Mouse (Mus musculus): ENCODE measurements around the gene Shc3. TPM values are rescaled to one million over a fixed set of nuclear protein-coding genes. Genes with fewer than 3 reads are reported as not detected.

Shc3 gene
- polyA plus RNA-seq, 1 experiment, result 71.6 TPM

- no peak for DNase-seq (ENCODE audit: extremely low spot score in 1 of 2, low spot score in 1 of 2)
Measured at GRCm38 (mm10) chr13:51488945-51489344, 80.3 kb downstream of the Shc3 start.

- DNase-seq (ENCODE audit: extremely low spot score in 1 of 2, low spot score in 1 of 2), result peak in 1 of 2 experiments; percentile 39
Measured at GRCm38 (mm10) chr13:51485291-51485690, 83.9 kb downstream of the Shc3 start.

GRCm38 (mm10) chr13:51482786-51483185, 86.4 kb downstream of the Shc3 start:
- DNase-seq (ENCODE audit: extremely low spot score in 1 of 2, low spot score in 1 of 2), result no peak

- no peak for DNase-seq (ENCODE audit: extremely low spot score in 1 of 2, low spot score in 1 of 2)
Measured at GRCm38 (mm10) chr13:51480341-51481011, 88.7 kb downstream of the Shc3 start.

- DNase-seq (ENCODE audit: extremely low spot score in 1 of 2, low spot score in 1 of 2), result no peak
Measured at GRCm38 (mm10) chr13:51479826-51480225, 89.4 kb downstream of the Shc3 start.

GRCm38 (mm10) chr13:51476991-51477390, 92.2 kb downstream of the Shc3 start:
- DNase-seq (ENCODE audit: extremely low spot score in 1 of 2, low spot score in 1 of 2), result no peak

GRCm38 (mm10) chr13:51468697-51469250, 100.4 kb downstream of the Shc3 start:
- DNase-seq (ENCODE audit: extremely low spot score in 1 of 2, low spot score in 1 of 2), result no peak

GRCm38 (mm10) chr13:51466117-51466841, 102.9 kb downstream of the Shc3 start:
- DNase-seq (ENCODE audit: extremely low spot score in 1 of 2, low spot score in 1 of 2), result no peak

- DNase-seq (ENCODE audit: extremely low spot score in 1 of 2, low spot score in 1 of 2), result no peak
Measured at GRCm38 (mm10) chr13:51464294-51464693, 104.9 kb downstream of the Shc3 start.

GRCm38 (mm10) chr13:51456190-51456878, 112.9 kb downstream of the Shc3 start:
- no peak for DNase-seq (ENCODE audit: extremely low spot score in 1 of 2, low spot score in 1 of 2)

GRCm38 (mm10) chr13:51446550-51446949, 122.7 kb downstream of the Shc3 start:
- DNase-seq (ENCODE audit: extremely low spot score in 1 of 2, low spot score in 1 of 2), result no peak

GRCm38 (mm10) chr13:51442922-51443321, 126.3 kb downstream of the Shc3 start:
- DNase-seq (ENCODE audit: extremely low spot score in 1 of 2, low spot score in 1 of 2), result peak in 1 of 2 experiments; percentile 33

GRCm38 (mm10) chr13:51437105-51438085, 131.8 kb downstream of the Shc3 start:
- no peak for DNase-seq (ENCODE audit: extremely low spot score in 1 of 2, low spot score in 1 of 2)

- no peak for DNase-seq (ENCODE audit: extremely low spot score in 1 of 2, low spot score in 1 of 2)
Measured at GRCm38 (mm10) chr13:51435146-51435545, 134.1 kb downstream of the Shc3 start.

- DNase-seq (ENCODE audit: extremely low spot score in 1 of 2, low spot score in 1 of 2), result no peak
Measured at GRCm38 (mm10) chr13:51434460-51434859, 134.8 kb downstream of the Shc3 start.

- no peak for DNase-seq (ENCODE audit: extremely low spot score in 1 of 2, low spot score in 1 of 2)
Measured at GRCm38 (mm10) chr13:51433371-51433770, 135.8 kb downstream of the Shc3 start.

GRCm38 (mm10) chr13:51425662-51426443, 143.4 kb downstream of the Shc3 start:
- no peak for DNase-seq (ENCODE audit: extremely low spot score in 1 of 2, low spot score in 1 of 2)

- DNase-seq (ENCODE audit: extremely low spot score in 1 of 2, low spot score in 1 of 2), result peak in 1 of 2 experiments; percentile 78
Measured at GRCm38 (mm10) chr13:51424647-51425046, 144.6 kb downstream of the Shc3 start.

GRCm38 (mm10) chr13:51423647-51424046, 145.6 kb downstream of the Shc3 start:
- DNase-seq (ENCODE audit: extremely low spot score in 1 of 2, low spot score in 1 of 2), result no peak
